Mouse (Mus musculus): ENCODE results near the gene Gclc.

DNA sequence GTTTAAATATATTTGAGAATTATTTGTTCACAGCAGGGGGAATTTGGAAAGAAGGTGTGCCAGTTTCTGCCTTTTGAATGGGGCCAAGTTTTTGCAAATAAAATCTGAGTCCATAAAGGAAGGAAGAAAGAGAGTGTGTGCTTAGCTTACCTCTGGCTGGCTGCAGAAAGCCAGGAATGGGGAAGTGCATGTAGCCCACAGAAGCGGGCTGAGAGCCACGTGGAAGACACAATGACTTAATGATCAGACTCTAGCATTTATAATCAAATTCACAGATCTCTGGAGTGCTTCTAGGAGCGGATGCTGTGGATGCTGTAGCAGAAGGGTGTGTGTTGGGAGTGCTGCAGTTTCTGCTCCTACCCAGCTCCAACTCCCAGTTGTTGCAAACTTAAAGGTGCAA is 22.3 kb upstream of the Gclc start:
- TF ChIP-seq CTCF (IDR thresholded peaks at IDR 0.05; ENCODE audit: control insufficient read depth, insufficient read depth, insufficient replicate concordance, low read depth, low read length) (no peak), POLR2A (IDR thresholded peaks at IDR 0.05; ENCODE audit: control insufficient read depth, low read depth, low read length) (no peak)

Data from testis, adult 2 months (tissue).